Mouse (Mus musculus) bone marrow macrophage, adult 2 months (primary cell): ENCODE data around the gene Angptl6. TPM values are rescaled to one million over a fixed set of nuclear protein-coding genes. Genes with fewer than 3 reads are reported as not detected.

Experiments
- H3K27ac ChIP-seq: 2 replicates; pipeline ENCODE4 v1.5.1; 2012; ENCODE audit warnings: low read depth, low read length; ENCODE audit not compliant: insufficient read depth
- H3K4me1 ChIP-seq: 2 replicates; pipeline ENCODE4 v1.6.1; 2012; ENCODE audit warnings: low read length; ENCODE audit not compliant: control insufficient read depth, insufficient read depth
- H3K4me3 ChIP-seq: 2 replicates; pipeline ENCODE4 v1.5.1; 2012; ENCODE audit warnings: mild to moderate bottlenecking, low read length, moderate library complexity; ENCODE audit not compliant: insufficient read depth
- CTCF ChIP-seq: IDR thresholded peaks from 2 replicates; pipeline ENCODE4 v1.5.1; 2012; ENCODE audit warnings: low read depth, mild to moderate bottlenecking, low read length, moderate library complexity
- POLR2A ChIP-seq: IDR thresholded peaks from 2 replicates; pipeline ENCODE4 v1.6.1; 2012; ENCODE audit warnings: mild to moderate bottlenecking, low read depth, low read length, borderline replicate concordance
- polyA plus RNA-seq: library from polyadenylated mRNA; stranded (reverse); fragments of >200 nt; gene quantifications from 2 replicates; pipeline ENCODE4 v1.2.4, GENCODE M21; 2012; ENCODE audit not compliant: missing spikeins, insufficient read depth, insufficient read length

Angptl6 gene
- polyA plus RNA-seq, 1 experiment, result 1.7 TPM

GRCm38 (mm10) chr9:20894629-20895028, 15.1 kb upstream of the Angptl6 start:
- Histone ChIP-seq H3K27ac (no peak overlapping the region), H3K4me3 (no peak overlapping the region), H3K4me1 (peaks cover 11% of the 10 kb centered on the region)
- TF ChIP-seq CTCF (no peak), POLR2A (no peak)

GRCm38 (mm10) chr9:20893590-20894343, 14.2 kb upstream of the Angptl6 start:
- TF ChIP-seq CTCF, result no peak
- TF ChIP-seq POLR2A, result no peak
- Histone ChIP-seq H3K4me1 (peaks cover 12% of the 10 kb centered on the region), H3K27ac (no peak overlapping the region), H3K4me3 (no peak overlapping the region)

GRCm38 (mm10) chr9:20893069-20893468, 13.5 kb upstream of the Angptl6 start:
- TF ChIP-seq CTCF (no peak), POLR2A (no peak)
- peaks cover 12% of the 10 kb centered on the region for H3K4me1 ChIP-seq
- H3K27ac ChIP-seq, result no peak overlapping the region

GRCm38 (mm10) chr9:20892104-20892653, 12.7 kb upstream of the Angptl6 start:
- H3K4me1 ChIP-seq, result peaks cover 13% of the 10 kb centered on the region
- no peak overlapping the region for H3K27ac ChIP-seq
- no peak for TF ChIP-seq CTCF
- TF ChIP-seq POLR2A, result no peak
- H3K4me3 ChIP-seq, result no peak overlapping the region

More at GRCm38 (mm10) chr9:20893069-20893468, 13.5 kb upstream of the Angptl6 start:
- H3K4me3 ChIP-seq, result no peak overlapping the region

GRCm38 (mm10) chr9:20891339-20892103, 12.0 kb upstream of the Angptl6 start:
- TF ChIP-seq CTCF (no peak), POLR2A (no peak)
- peaks cover 13% of the 10 kb centered on the region for H3K4me1 ChIP-seq
- H3K4me3 ChIP-seq, result no peak overlapping the region
- H3K27ac ChIP-seq, result no peak overlapping the region

GRCm38 (mm10) chr9:20890411-20890810, 10.9 kb upstream of the Angptl6 start:
- Histone ChIP-seq H3K27ac (no peak overlapping the region), H3K4me3 (no peak overlapping the region), H3K4me1 (peaks cover 20% of the 10 kb centered on the region)
- TF ChIP-seq POLR2A (no peak), CTCF (no peak)

- H3K4me1 ChIP-seq, result peaks cover 20% of the 10 kb centered on the region
- TF ChIP-seq POLR2A, result no peak
- TF ChIP-seq CTCF, result no peak
- peak overlapping the region; percentile 55 for H3K4me3 ChIP-seq
- H3K27ac ChIP-seq, result peak overlapping the region; percentile 27
Measured at GRCm38 (mm10) chr9:20889185-20890141, 9.9 kb upstream of the Angptl6 start.

- Histone ChIP-seq H3K4me3 (peak overlapping the region; percentile 96), H3K4me1 (peaks cover 20% of the 10 kb centered on the region), H3K27ac (peak overlapping the region; percentile 80)
- TF ChIP-seq CTCF (no peak), POLR2A (no peak)
Measured at GRCm38 (mm10) chr9:20888386-20888765, 8.8 kb upstream of the Angptl6 start.
